Mouse (Mus musculus) neural tube, embryonic 10.5 days (tissue): ENCODE measurements at regions not wholly inside any gene's neighbourhood (a gene's known extent, or its start where the extent isn't known, plus 50 kb on each side); places are given as distances from the start of the nearest gene placed in this dataset.

Experiments
- DNase-seq: peaks from one replicate; pipeline ENCODE4 v3.0.0-alpha.2; 2017; ENCODE audit warnings: low spot score; ENCODE audit errors: extremely low spot score

- no peak for DNase-seq
These were observed 189.5 kb downstream of the Zfp462 start for GRCm38 (mm10) chr4:55134339-55134738.

GRCm38 (mm10) chr4:55134791-55135190 is 189.9 kb downstream of the Zfp462 start:
- DNase-seq = no peak

DNA sequence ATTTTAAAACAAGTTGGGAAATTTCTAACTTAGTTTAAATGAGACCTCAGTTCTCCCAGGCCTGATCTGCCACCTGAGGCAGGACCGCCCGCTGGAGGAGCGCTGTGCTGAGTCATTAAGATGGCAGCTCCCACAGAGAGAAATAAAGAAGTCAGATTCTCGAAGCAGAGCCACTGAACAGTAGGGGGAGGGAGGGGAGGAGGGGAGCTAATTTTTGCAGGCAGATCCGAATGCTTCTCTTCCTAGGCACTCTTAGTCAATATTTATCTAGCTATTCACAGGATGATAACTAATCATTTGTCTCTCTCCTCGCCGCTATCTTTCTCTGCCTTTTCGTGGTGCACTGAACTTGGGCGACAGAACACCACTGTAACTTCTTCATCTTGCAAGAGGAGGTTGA is 191.4 kb downstream of the Zfp462 start:
- peak; percentile 26 for DNase-seq

GRCm38 (mm10) chr4:55137781-55138394 is 193.0 kb downstream of the Zfp462 start:
- DNase-seq = no peak

DNA sequence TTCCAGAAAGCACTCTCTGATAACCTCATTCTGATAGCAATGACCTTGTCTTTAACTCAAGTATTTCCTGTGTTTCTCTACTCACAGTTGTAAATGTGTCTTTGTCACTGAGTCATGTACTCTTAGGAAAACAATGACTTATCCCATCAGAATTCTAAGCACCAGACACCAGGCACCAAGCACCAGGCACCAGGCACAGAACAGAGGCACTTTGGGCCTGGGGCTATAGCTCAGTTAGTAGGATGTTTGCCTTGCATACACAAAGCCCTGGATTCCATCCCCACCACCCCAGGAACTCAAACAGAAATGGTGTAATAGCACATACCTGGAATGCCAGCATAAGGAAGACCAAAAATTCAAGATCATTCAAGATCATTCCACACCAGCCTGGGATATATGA is 196.5 kb downstream of the Zfp462 start:
- DNase-seq = no peak

DNA sequence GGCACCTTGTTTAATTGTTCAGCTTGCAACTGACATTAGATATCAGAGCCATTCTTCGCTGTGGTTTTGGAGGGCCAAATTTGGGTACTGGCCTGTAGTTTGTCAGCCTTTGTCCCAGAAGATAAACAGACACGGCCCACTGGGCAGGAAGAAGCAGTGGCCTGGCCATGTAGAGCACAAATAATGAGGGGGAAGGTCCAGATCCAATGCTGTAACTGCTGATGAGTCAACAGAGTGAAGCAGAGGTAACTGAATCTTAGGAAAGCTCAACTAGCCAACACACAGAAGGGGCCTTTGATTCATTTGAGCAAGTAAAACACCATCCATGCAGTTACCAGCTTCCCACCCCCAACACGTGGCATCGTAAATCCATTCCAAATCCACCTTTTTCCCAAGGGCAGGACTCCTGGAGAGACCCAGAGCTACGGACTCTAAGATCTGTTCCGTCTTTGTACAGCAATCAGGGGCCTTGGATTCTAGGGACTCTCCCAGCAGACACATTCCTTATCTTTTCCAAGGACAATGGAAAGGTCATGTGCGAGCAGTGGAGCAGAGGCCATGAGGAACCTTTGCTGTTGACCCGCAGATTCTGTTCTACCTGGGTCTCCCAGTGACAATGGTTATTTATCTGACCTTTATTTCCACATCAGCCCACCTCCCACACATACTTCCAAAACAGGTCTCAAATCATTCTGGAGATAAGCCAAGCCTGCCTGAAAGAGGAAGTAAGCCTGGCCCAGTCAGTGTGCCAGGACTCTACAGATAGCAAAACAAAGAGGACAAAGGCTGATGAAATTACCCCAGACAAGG is 197.3 kb downstream of the Zfp462 start:
- DNase-seq = no peak

GRCm38 (mm10) chr4:55143400-55143799 is 198.6 kb downstream of the Zfp462 start:
- DNase-seq = no peak

GRCm38 (mm10) chr4:55144995-55145394 is 200.1 kb downstream of the Zfp462 start:
- no peak for DNase-seq

DNA sequence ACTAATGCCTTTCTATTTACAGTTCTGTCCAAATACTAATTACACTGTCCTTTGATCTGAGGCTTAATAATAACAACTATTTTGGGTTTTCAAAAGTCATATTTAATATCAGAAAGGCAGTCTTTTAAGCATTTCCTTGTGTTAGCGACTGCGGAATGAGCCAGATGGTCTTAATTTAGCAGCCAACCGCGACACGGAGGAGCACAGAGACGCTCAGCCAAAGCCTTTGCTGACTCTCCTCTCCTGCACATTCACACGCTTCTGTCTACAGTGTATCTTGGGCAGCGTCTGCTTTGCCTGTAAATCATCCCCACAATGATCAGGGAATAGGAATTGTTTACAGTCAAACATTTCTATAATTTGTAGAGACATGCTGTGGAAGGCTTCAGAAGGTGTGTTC is 201.1 kb downstream of the Zfp462 start:
- DNase-seq = peak; percentile 16

- no peak for DNase-seq
These were observed 201.5 kb upstream of the Rad23b start for GRCm38 (mm10) chr4:55148380-55148779.

GRCm38 (mm10) chr4:55154556-55154955 is 195.3 kb upstream of the Rad23b start:
- no peak for DNase-seq

- no peak for DNase-seq
These were observed 191.6 kb upstream of the Rad23b start for GRCm38 (mm10) chr4:55158166-55158739.

- DNase-seq = no peak
These were observed 183.6 kb upstream of the Rad23b start for GRCm38 (mm10) chr4:55166266-55166665.

- DNase-seq = no peak
These were observed 180.8 kb upstream of the Rad23b start for GRCm38 (mm10) chr4:55169063-55169462.

DNA sequence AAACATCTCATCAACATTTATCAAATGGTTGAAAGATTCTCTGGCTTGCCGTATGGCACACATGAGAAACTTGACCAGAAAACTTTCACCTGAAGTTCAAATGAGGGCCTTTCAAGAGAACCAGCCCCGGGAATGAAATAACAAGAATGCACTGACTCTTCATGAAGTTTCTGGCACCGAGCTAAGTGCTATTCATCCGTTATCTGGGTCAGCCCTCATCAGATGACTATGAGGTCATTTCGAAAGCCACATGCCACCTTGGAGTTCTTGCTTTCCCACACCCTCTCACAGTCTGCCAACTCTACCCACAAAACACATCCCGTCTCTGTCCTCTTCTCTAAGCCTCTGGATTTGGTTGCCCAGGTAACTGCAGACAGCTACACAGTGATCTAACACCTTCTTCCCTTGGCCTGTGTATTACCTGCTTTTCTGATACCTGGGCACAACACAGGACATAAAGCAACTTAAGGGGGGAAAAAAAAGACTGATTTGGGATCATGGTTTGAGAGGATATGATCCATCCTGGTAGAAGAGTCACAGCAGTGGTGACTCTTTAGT is 177.4 kb upstream of the Rad23b start:
- DNase-seq = no peak

GRCm38 (mm10) chr4:55176026-55176425 is 173.8 kb upstream of the Rad23b start:
- no peak for DNase-seq

DNA sequence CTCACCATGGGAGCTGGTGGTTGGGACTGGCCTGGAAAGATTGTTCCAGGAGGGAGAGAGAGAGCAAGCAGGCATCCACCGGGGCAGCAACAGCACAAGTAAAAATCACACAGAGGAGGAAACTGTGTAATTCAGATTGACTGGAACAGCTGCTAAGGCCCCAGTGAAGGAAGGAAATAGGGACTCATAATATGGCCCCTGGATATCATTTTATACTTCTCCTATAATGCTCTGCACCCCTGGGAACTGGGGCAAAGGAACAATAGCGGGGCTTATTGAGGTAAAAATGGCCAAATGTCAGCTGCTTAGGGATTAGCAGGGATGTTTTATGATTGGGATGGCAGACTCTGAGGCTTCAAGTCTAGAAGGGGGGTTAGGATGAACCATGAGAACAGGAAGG is 170.4 kb upstream of the Rad23b start:
- no peak for DNase-seq

DNA sequence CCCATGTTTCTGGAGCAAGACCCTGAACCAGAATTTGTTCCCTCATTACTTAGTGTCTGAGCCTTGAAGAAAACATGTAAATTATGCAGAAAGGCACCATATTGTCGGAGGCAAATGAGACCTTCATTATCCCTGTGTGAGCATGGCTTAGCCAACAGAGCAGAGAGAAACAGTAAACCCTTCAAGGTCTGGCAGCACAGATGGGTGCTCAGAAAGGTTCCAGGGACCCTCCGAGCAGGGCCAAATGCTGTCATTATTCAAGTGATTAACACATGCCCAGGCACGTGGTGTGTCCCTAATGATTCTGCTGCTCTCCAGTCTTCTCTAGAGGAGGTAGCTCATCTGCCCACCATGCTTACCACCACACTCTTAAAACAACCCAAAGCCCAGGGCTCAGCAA is 166.3 kb upstream of the Rad23b start:
- DNase-seq = no peak

DNA sequence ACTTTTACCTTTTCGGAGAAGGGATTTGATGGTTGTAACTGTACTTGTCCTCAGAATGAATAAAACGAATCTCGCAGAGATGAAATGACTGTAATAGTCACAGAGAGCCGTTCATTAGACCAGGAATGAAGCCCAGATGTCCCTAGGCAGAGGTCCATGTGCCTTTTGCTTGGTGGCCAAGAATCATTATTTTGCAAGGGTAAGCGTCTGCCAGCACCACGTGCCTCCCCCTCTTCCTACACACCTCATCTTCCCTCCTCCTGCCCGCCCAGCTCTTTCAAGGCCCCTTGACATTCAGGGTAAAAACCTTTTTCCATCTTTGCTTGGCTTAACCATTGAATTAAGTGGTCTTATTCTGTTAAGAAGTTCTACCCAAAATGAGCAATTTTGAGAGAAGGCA is 161.1 kb upstream of the Rad23b start:
- DNase-seq = no peak

GRCm38 (mm10) chr4:55190586-55190985 is 159.3 kb upstream of the Rad23b start:
- no peak for DNase-seq

- no peak for DNase-seq
These were observed 155.8 kb upstream of the Rad23b start for GRCm38 (mm10) chr4:55194061-55194460.

GRCm38 (mm10) chr4:55194552-55194951 is 155.3 kb upstream of the Rad23b start:
- no peak for DNase-seq
